Mouse (Mus musculus): ENCODE measurements around the gene Rrm2.

Gene Rrm2

DNA sequence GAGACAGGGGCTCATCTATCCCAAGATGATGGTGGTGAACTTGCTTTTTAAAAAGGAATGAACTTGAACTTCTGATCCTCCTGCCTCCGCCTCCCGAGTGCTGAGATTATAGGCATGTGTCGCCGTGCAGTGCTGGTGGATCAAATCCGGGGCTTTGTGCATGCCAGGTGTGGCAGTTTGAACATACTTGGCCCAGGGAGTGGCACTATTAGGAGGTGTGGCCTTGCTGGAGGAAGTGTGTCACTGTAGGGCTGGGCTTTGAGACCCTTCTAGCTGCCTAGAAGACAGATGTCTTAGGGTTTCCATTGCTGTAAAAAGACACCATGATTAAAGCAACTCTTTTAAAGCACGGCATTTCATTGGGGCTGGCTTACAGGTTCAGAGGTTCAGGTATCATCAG is 42.5 kb downstream of the Rrm2 start:
- DNase-seq (ENCODE audit: low spot score in 2 of 2) = no peak

- no peak for DNase-seq (ENCODE audit: low spot score in 2 of 2)
Observed at GRCm38 (mm10) chr12:24753680-24754079, 45.6 kb downstream of the Rrm2 start.

DNA sequence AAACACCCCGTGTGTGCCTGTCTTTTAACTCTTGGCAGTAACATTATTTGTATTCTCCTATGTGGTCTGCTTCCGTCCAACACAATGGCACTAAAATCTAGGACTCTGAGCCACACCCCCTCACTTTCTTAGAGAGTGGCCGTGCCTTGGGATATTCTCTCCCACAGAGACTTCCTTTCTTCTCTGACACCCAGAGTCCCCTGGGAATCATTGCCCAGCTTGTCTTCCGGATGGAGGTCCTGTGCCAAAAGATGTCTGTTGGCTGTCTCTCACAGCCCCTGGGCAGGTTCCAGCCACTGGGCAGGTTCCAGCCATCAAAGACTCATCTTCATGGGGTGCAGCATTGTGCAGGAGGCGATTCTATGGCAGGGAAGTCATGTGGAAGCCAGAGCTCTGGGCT is 46.7 kb downstream of the Rrm2 start:
- DNase-seq (ENCODE audit: low spot score in 2 of 2) = no peak

- DNase-seq (ENCODE audit: low spot score in 2 of 2) = no peak
Observed at GRCm38 (mm10) chr12:24755471-24755870, 47.4 kb downstream of the Rrm2 start.

- no peak for DNase-seq (ENCODE audit: low spot score in 2 of 2)
Observed at GRCm38 (mm10) chr12:24757387-24757786, 49.3 kb downstream of the Rrm2 start.

DNA sequence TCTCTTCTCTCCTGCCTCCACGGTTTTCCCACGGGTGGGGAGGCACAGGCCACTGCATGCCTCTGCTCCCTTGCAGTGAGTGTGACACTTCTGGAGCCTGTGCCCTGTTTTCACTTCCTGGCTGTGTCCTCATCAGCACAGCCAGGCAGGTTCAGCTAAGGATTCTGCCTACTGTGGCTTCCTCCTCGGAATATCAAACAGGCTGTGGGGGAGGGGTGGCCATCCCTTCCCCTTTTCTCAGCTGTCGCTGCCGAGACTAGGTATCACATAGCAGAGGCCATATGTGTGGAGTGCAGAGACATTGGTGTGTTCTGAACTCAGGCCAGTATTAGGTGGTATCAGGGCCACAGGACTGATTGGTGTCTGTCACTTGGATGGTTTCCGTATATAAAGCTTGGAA is 50.3 kb downstream of the Rrm2 start:
- peak in 1 of 2 experiments; percentile 27 for DNase-seq (ENCODE audit: low spot score in 2 of 2)

DNA sequence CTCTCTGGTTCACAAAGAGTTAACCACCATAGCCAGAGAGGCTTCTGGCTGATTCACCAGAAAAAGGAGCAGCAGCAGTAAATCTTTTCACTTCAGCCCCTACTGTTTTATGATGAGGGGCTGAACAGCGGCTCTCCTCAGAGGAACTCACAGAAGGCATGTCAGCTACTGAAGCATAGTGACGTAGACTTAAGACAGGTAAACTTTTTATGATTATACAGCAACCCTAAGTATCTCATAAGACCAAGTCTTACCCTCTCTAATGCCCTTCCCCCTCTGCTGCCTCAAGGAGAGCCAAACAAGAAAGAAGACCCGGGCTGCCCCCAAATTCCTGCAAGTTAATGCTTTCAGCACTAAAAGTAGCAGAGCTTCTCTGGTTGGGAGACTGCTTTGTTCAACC is 54.2 kb downstream of the Rrm2 start:
- DNase-seq (ENCODE audit: low spot score in 2 of 2) = no peak

Measured in spleen, postnatal 36 days (tissue).